Mouse (Mus musculus) activated CD4-positive, CD25-positive, alpha-beta regulatory T cell, adult 4 months (primary cell): ENCODE data around the gene Nkrf. TPM values are rescaled to one million over a fixed set of nuclear protein-coding genes. Genes with fewer than 3 reads are reported as not detected.
"Not testable (repeated sequence)": the region's sequence is repeated elsewhere in the genome, so short reads cannot be mapped to it uniquely, and the experiment has no call there.

Experiments
- ATAC-seq: one replicate; pipeline ENCODE4 v1.8.0; 2017
- polyA plus RNA-seq, 2 experiments: library from polyadenylated mRNA; unstranded; fragments of 100-300 nt; shearing (Covaris generic); gene quantifications; one replicate each; pipeline ENCODE4 v1.2.1; 2017

Nkrf gene
- polyA plus RNA-seq, result 1 to 10 TPM; 2.5 to 2.6 TPM

GRCm38 (mm10) chrX:36902321-36903114 lies at the start of gene Nkrf:
Nkrf (minus strand) TSS chrX:36902899.
- peak; percentile 48 for ATAC-seq

- no peak for ATAC-seq
These were observed 38.4 kb upstream of the Nkrf start for GRCm38 (mm10) chrX:36941106-36941505.

- no peak for ATAC-seq
These were observed 37.2 kb upstream of the Nkrf start for GRCm38 (mm10) chrX:36939806-36940413.

GRCm38 (mm10) chrX:36935326-36935966 lies 32.7 kb upstream of the Nkrf start:
- no peak for ATAC-seq

GRCm38 (mm10) chrX:36930574-36930973 lies 27.9 kb upstream of the Nkrf start:
- ATAC-seq, result peak; percentile 32

GRCm38 (mm10) chrX:36929694-36930093 lies 27.0 kb upstream of the Nkrf start:
- no peak for ATAC-seq

- ATAC-seq, result no peak
These were observed 26.1 kb upstream of the Nkrf start for GRCm38 (mm10) chrX:36928791-36929190.

- no peak for ATAC-seq
These were observed 18.6 kb upstream of the Nkrf start for GRCm38 (mm10) chrX:36921346-36921745.

- ATAC-seq, result no peak
These were observed 15.1 kb upstream of the Nkrf start for GRCm38 (mm10) chrX:36917749-36918148.

GRCm38 (mm10) chrX:36911343-36911742 lies 8.6 kb upstream of the Nkrf start:
- ATAC-seq, result no peak

- no peak for ATAC-seq
These were observed 3.8 kb upstream of the Nkrf start for GRCm38 (mm10) chrX:36906539-36906938.

- ATAC-seq, result peak; percentile 91
These were observed 543 bp upstream of the Nkrf start for GRCm38 (mm10) chrX:36903115-36903768.

- ATAC-seq, result no peak
These were observed 1.0 kb downstream of the Nkrf start for GRCm38 (mm10) chrX:36901655-36902054.

- not testable (repeated sequence) for ATAC-seq
These were observed 3.8 kb downstream of the Nkrf start for GRCm38 (mm10) chrX:36898931-36899330.

GRCm38 (mm10) chrX:36884719-36885118 lies 18.0 kb downstream of the Nkrf start:
- ATAC-seq, result no peak

GRCm38 (mm10) chrX:36874704-36875128 lies 28.0 kb downstream of the Nkrf start:
- peak; percentile 6 for ATAC-seq

GRCm38 (mm10) chrX:36874178-36874696 lies 28.5 kb downstream of the Nkrf start:
- ATAC-seq, result peak; percentile 89

- peak; percentile 8 for ATAC-seq
These were observed 28.9 kb downstream of the Nkrf start, which contains the start of the genes Ube2a and C330007P06Rik for GRCm38 (mm10) chrX:36873765-36874164. Ube2a (plus strand) TSS chrX:36873900. C330007P06Rik (minus strand) TSS chrX:36874111.

- no peak for ATAC-seq
These were observed 32.3 kb downstream of the Nkrf start for GRCm38 (mm10) chrX:36870372-36870771.

GRCm38 (mm10) chrX:36864609-36865328 lies 37.9 kb downstream of the Nkrf start:
- no peak for ATAC-seq

- peak; percentile 94 for ATAC-seq
These were observed 38.7 kb downstream of the Nkrf start for GRCm38 (mm10) chrX:36863766-36864608.
